Mouse (Mus musculus): ENCODE data around the gene Fbxw25.

DNA sequence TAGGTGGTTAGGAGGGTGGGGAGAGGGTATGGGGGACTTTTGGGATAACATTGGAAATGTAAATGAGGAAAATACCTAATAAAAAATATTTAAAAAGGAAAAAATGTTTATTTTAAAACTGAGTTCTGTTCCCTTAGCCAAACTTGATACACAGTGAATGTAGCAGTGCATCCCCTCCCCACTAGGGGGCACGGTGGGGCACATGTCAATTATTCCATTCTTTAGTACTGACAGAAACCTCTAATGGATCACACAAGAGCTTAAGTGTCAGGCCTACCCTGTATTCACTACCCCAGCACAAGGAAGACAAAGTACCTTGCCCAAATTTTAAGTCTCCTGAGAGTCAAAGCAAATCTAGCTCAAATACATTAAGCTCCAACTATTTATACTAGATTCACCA, 20.8 kb upstream of the Fbxw25 start:
- TF ChIP-seq POLR2A (IDR thresholded peaks at IDR 0.05; ENCODE audit: borderline replicate concordance, extremely low read depth, insufficient read depth, insufficient read length, poor library complexity, severe bottlenecking) (no peak), CTCF (IDR thresholded peaks at IDR 0.05; ENCODE audit: borderline replicate concordance, extremely low read depth, insufficient read depth, insufficient read length) (peak; percentile 52; the same call in 1 of the 2 replicates)
